Mouse (Mus musculus) layer of hippocampus, adult 9-10 months (tissue): Measurements from ENCODE around the gene Uap1l1.

ENCODE experiments used
- DNase-seq: peaks from one replicate; pipeline ENCODE4 v3.0.0; 2022; ENCODE audit warnings: low spot score

Uap1l1 gene

GRCm38 (mm10) chr2:25318119-25318966 lies 47.1 kb downstream of the Uap1l1 start:
- DNase-seq = no peak

- no peak for DNase-seq
Measured at GRCm38 (mm10) chr2:25311491-25311891, 54.0 kb downstream of the Uap1l1 start.

- DNase-seq = no peak
Measured at GRCm38 (mm10) chr2:25310969-25311368, 54.5 kb downstream of the Uap1l1 start.

GRCm38 (mm10) chr2:25310180-25310579 lies 55.3 kb downstream of the Uap1l1 start:
- DNase-seq = no peak
